ENCODE assay signal across 10 mouse cellular contexts in genomic region chr7:137002431-137002830, GRCm38 (mm10).
"Had no signal": no experiment of that assay in that cellular context is flagged by ENCODE, and none has a peak within 500 bp of the region (broad histone marks: within the 10 kb centered on the region; RNA-seq: fewer than 3 reads in every experiment).

No protein-coding gene starts in this region.

- DNase-seq: kidney, adult 18-20 months; liver; liver, embryonic 13.5 days; liver, postnatal 0 days; thymus, adult 2 months; thymus, postnatal 36 days had no signal

- H3K4me3 ChIP-seq: intestine, embryonic 15.5 days; limb, embryonic 12.5 days; liver, embryonic 13.5 days; midbrain, embryonic 13.5 days; stomach, embryonic 15.5 days had no signal

- H3K27me3 ChIP-seq: intestine, embryonic 15.5 days; liver, embryonic 13.5 days; stomach, embryonic 15.5 days had no signal

- H3K4me2 ChIP-seq: intestine, embryonic 15.5 days; limb, embryonic 12.5 days; liver, embryonic 13.5 days; midbrain, embryonic 13.5 days; stomach, embryonic 15.5 days had no signal

- H3K4me1 ChIP-seq: intestine, embryonic 15.5 days; liver, embryonic 13.5 days had no signal

- H3K9me3 ChIP-seq: intestine, embryonic 15.5 days; limb, embryonic 12.5 days; liver, embryonic 13.5 days; midbrain, embryonic 13.5 days; stomach, embryonic 15.5 days had no signal

- ATAC-seq: intestine, embryonic 15.5 days; liver, postnatal 0 days; midbrain, embryonic 13.5 days had no signal

- H3K9ac ChIP-seq: intestine, embryonic 15.5 days; limb, embryonic 12.5 days; liver, embryonic 13.5 days; liver, postnatal 0 days; stomach, embryonic 15.5 days had no signal

- H3K36me3 ChIP-seq: intestine, embryonic 15.5 days; limb, embryonic 12.5 days; liver, embryonic 13.5 days; midbrain, embryonic 13.5 days; stomach, embryonic 15.5 days had no signal

- H3K27ac ChIP-seq: intestine, embryonic 15.5 days; limb, embryonic 12.5 days; liver, embryonic 13.5 days; stomach, embryonic 15.5 days had no signal
